Mouse (Mus musculus): ENCODE data around the gene Polr2a. TPM values are rescaled to one million over a fixed set of nuclear protein-coding genes. Genes with fewer than 3 reads are reported as not detected.
"Not testable (repeated sequence)": the region's sequence is repeated elsewhere in the genome, so short reads cannot be mapped to it uniquely, and the experiment has no call there.

The Polr2a gene
- total and polyA plus RNA-seq, 2 experiments from 2014 or later: 10.2 to 16.9 TPM

DNA sequence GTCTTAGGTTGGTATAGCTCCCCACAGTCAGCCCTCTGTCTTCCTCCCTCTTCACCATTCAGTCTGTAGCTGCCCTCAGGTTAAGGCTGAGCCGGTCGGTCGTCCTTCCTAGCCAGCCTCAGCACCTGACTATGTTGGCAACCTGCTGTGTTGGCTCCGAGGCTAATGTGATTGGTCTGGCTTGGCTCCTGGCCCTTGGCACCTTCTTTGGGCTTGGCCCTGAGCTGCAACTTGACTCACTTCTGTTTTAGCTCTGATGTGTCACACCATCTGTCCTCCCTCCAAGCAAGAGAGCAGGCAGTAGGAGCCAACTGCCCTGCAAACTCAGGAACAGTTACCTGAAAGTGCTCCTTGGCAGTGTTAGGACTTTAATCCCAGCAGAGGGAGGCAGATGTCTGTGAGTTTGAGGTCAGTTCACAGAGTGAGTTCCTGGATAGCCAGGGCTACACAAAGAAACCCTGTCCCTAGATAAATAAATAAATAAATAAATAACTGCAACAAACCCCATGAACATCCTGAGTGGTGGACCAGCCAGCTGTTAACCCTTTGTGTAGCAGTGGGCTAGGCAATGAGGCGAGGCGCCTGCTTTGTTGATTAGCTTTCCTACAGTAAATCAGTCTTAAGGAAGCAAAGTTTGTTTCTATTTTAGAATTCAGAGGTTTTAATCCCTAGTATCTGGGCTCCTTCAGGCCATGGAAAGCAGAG, 51.5 kb downstream of the Polr2a start:
- ATAC-seq (ENCODE audit: low FRiP score): no peak
- H3K4me3 ChIP-seq (ENCODE audit: low read depth, low read length): no peak overlapping the region

DNA sequence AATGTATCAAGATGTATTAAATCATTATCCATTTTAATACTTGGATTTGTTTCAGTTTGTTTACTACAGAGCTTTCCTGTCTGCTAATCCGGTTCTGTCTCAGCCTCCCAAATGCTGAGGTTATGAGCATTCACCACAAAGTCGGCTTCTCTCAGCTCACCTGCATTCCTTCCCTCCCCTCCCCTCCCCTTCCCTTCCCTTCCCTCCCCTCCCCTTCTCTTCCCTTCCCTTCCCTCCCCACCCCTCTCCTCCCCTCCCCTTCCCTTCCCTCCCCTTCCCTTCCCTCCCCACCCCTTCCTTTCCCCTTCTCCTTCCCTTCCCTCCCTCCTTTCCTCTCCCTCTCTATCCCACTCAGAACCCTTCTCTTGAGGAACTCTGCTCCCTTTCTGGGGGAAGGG, 53.8 kb downstream of the Polr2a start:
- Histone ChIP-seq H3K4me2 (ENCODE audit: low read depth, low read length, poor library complexity, severe bottlenecking) (no peak overlapping the region), H3K9me3 (ENCODE audit: low read length) (no peaks in the 10 kb centered on the region), H3K27me3 (ENCODE audit: insufficient read depth, low read length) (no peaks in the 10 kb centered on the region), H3K4me3 (ENCODE audit: low read depth, low read length) (no peak overlapping the region), H3K36me3 (ENCODE audit: insufficient read depth, low read length) (no peaks in the 10 kb centered on the region), H3K9ac (replicated peaks; ENCODE audit: low read length, poor library complexity, severe bottlenecking) (no peak overlapping the region), H3K27ac (ENCODE audit: low read depth, low read length) (no peak overlapping the region), H3K4me1 (ENCODE audit: insufficient read depth, low read length) (no peaks in the 10 kb centered on the region)
- ATAC-seq (ENCODE audit: low FRiP score) (no peak), DNase-seq (ENCODE audit: low spot score) (no peak)
- WGBS: 46% methylated on average over 2 of the region's 2 CpGs
- no peak for TF ChIP-seq CTCF (IDR thresholded peaks at IDR 0.05)

More for the DNA sequence above, 51.5 kb downstream of the Polr2a start:
- TF ChIP-seq CTCF (IDR thresholded peaks at IDR 0.05): no peak
- no peak overlapping the region for H3K4me2 ChIP-seq (ENCODE audit: low read depth, low read length, poor library complexity, severe bottlenecking)
- 0 out of 2 replicates have a peak, but pooled peaks cover 2% of the 10 kb centered on the region for H3K4me1 ChIP-seq (ENCODE audit: insufficient read depth, low read length)
- WGBS: 50% methylated on average over 6 of the region's 6 CpGs
- no peaks in the 10 kb centered on the region for H3K9me3 ChIP-seq (ENCODE audit: low read length)
- H3K27ac ChIP-seq (ENCODE audit: low read depth, low read length): no peak overlapping the region
- no peaks in the 10 kb centered on the region for H3K27me3 ChIP-seq (ENCODE audit: insufficient read depth, low read length)
- DNase-seq (ENCODE audit: low spot score): peak; percentile 77
- no peaks in the 10 kb centered on the region for H3K36me3 ChIP-seq (ENCODE audit: insufficient read depth, low read length)
- no peak overlapping the region for H3K9ac ChIP-seq (replicated peaks; ENCODE audit: low read length, poor library complexity, severe bottlenecking)

DNA sequence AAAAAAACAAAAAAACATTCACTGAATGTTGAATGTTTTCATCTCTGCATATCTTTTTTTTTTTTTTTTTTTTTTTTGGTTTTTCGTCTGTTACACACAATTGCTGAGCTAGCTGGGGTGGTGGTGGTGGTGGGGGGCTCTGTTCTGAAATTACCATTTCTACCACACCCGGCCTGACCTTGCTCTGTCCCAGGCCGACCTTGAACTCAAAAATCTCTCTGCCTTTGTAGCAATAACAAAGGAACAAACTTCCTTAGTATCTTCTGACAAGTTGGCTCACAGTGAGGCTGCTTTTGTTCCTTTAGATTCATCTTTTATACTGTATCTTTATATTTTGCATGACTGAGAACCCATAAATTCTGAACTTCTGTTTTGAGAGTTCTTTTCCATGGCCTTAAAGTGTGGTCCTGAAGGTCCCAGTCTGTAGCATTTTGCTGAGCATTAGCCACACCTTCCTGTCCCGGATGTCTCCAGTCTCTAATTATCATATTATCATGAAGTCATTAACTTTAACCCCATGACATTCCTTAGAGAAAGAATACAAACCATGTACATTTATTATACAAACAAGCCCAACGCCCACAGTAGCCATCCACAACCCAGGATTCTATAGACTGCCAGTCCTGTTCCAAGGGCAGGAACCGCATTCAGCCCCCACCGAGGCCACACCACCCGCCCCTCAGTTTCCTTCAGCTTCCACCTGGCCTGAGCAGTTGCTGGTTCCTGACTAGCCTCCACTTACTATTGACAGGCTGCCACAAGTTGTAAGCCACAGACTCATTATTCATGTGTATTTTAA, 54.4 kb downstream of the Polr2a start:
- no peaks in the 10 kb centered on the region for H3K4me1 ChIP-seq (ENCODE audit: insufficient read depth, low read length)
- no peaks in the 10 kb centered on the region for H3K9me3 ChIP-seq (ENCODE audit: low read length)
- H3K9ac ChIP-seq (replicated peaks; ENCODE audit: low read length, poor library complexity, severe bottlenecking): no peak overlapping the region
- no peak overlapping the region for H3K4me2 ChIP-seq (ENCODE audit: low read depth, low read length, poor library complexity, severe bottlenecking)
- H3K27ac ChIP-seq (ENCODE audit: low read depth, low read length): no peak overlapping the region
- no peaks in the 10 kb centered on the region for H3K27me3 ChIP-seq (ENCODE audit: insufficient read depth, low read length)
- TF ChIP-seq CTCF (IDR thresholded peaks at IDR 0.05): no peak
- WGBS: 72% methylated on average over 8 of the region's 8 CpGs
- ATAC-seq (ENCODE audit: low FRiP score) (no peak), DNase-seq (ENCODE audit: low spot score) (no peak)
- no peaks in the 10 kb centered on the region for H3K36me3 ChIP-seq (ENCODE audit: insufficient read depth, low read length)
- no peak overlapping the region for H3K4me3 ChIP-seq (ENCODE audit: low read depth, low read length)

DNA sequence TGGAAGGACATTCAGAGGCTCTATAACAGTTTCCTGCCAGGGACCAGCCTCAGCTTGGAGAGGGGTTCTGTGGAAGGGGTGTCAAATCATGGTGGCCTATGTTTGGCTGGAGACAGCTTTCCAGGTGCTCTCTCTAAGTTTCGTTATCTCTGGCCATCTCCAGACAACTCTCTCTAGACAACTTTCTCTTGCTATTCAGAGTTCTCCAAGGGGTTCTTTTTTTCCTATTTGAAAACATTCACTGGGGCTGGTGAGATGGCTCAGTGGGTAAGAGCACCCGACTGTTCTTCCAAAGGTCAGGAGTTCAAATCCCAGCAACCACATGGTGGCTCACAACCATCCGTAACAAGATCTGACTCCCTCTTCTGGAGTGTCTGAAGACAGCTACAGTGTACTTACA, 55.1 kb downstream of the Polr2a start:
- not testable (repeated sequence) for H3K9me3 ChIP-seq (ENCODE audit: low read length); H3K4me3 ChIP-seq (ENCODE audit: low read depth, low read length); H3K36me3 ChIP-seq (ENCODE audit: insufficient read depth, low read length); H3K27ac ChIP-seq (ENCODE audit: low read depth, low read length); DNase-seq (ENCODE audit: low spot score); ATAC-seq (ENCODE audit: low FRiP score); H3K4me1 ChIP-seq (ENCODE audit: insufficient read depth, low read length); H3K4me2 ChIP-seq (ENCODE audit: low read depth, low read length, poor library complexity, severe bottlenecking); H3K9ac ChIP-seq (replicated peaks; ENCODE audit: low read length, poor library complexity, severe bottlenecking); H3K27me3 ChIP-seq (ENCODE audit: insufficient read depth, low read length)
- WGBS: 71% methylated on average over 2 of the region's 3 CpGs

DNA sequence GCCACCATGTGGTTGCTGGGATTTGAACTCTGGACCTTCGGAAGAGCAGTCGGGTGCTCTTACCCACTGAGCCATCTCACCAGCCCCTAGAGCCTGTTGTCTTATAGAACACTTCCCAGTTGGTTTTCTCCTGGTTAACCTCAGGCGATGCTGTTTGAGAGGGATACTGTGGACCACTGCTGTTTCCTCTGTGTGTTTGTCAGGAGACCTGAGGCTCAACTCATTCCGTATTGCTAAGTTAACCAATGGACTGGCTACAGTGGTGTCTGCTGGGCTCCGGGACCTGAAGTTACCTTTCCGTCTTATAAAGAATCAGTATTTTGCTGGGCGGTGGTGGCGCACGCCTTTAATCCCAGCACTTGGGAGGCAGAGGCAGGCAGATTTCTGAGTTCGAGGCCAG, 55.6 kb downstream of the Polr2a start:
- WGBS: 93% methylated on average over 10 of the region's 10 CpGs

DNA sequence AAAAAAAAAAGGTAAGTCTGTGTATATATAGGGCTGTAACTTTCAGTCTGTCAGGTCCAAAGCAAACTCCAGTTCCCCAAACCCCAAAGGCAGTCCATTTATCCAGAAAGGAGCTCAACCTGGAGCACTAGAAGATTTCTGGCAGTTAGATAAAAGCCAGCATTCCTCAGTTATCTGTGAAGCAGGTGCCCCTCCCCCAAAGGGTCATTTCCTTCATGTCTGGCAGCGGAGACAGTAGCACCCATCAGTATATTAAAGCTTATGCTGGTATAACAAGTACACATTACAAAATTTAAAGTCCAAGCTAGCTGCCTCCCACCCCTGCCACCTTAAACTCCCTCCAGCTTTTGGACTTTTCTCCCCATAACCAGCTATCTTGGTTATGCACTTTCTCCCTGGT, 58.8 kb downstream of the Polr2a start:
- Histone ChIP-seq H3K36me3 (ENCODE audit: insufficient read depth, low read length) (no peaks in the 10 kb centered on the region), H3K27me3 (ENCODE audit: insufficient read depth, low read length) (no peaks in the 10 kb centered on the region), H3K4me2 (ENCODE audit: low read depth, low read length, poor library complexity, severe bottlenecking) (no peak overlapping the region), H3K4me3 (ENCODE audit: low read depth, low read length) (no peak overlapping the region), H3K9ac (replicated peaks; ENCODE audit: low read length, poor library complexity, severe bottlenecking) (no peak overlapping the region), H3K4me1 (ENCODE audit: insufficient read depth, low read length) (peaks cover 5% of the 10 kb centered on the region; the same call in 1 of the 2 replicates), H3K27ac (ENCODE audit: low read depth, low read length) (no peak overlapping the region), H3K9me3 (ENCODE audit: low read length) (no peaks in the 10 kb centered on the region)
- 74% methylated on average over 1 of the region's 1 CpGs for WGBS
- ATAC-seq (ENCODE audit: low FRiP score) (no peak), DNase-seq (ENCODE audit: low spot score) (no peak)
- TF ChIP-seq CTCF (IDR thresholded peaks at IDR 0.05): no peak

More for the DNA sequence above, 55.6 kb downstream of the Polr2a start:
- not testable (repeated sequence) for DNase-seq (ENCODE audit: low spot score); H3K27ac ChIP-seq (ENCODE audit: low read depth, low read length); H3K4me1 ChIP-seq (ENCODE audit: insufficient read depth, low read length); H3K4me3 ChIP-seq (ENCODE audit: low read depth, low read length); H3K9me3 ChIP-seq (ENCODE audit: low read length); H3K36me3 ChIP-seq (ENCODE audit: insufficient read depth, low read length); ATAC-seq (ENCODE audit: low FRiP score); H3K9ac ChIP-seq (replicated peaks; ENCODE audit: low read length, poor library complexity, severe bottlenecking); H3K27me3 ChIP-seq (ENCODE audit: insufficient read depth, low read length); H3K4me2 ChIP-seq (ENCODE audit: low read depth, low read length, poor library complexity, severe bottlenecking)

All from midbrain, postnatal 0 days (tissue).